In the genomic region with DNA sequence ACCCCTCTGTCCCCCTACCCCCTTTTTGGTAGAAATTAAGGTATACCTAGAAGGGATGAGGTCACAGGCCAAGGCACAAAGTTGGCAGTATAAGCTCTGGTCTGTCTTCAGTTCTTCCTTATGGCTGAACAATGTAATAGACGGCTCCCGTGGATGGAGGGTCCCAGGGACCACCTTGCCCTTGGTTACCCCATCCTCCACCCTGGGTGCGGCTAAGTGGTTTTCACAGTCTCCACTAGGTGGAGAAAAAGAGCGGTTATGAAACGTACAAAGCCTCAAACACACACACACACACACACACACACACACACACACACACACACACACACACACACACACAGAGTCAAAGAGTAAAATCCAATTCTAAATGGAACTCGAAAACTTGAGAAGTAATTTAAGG, we compare ENCODE assay signal across 11 mouse cellular contexts.
DNase-seq lines count a peak whose midpoint lies in the region; ATAC-seq and TF ChIP-seq lines count a peak whose summit lies in the region.
"Had no signal": no experiment of that assay in that cellular context is flagged by ENCODE, and none has a peak within 500 bp of the region (broad histone marks: within the 10 kb centered on the region; RNA-seq: fewer than 3 reads in every experiment).

No protein-coding gene starts in this region.

- no peak overlapping the region for H3K4me3 ChIP-seq in liver, postnatal 0 days (ENCODE audit: low read depth, low read length)
- H3K4me3 ChIP-seq in liver, embryonic 11.5 days (ENCODE audit: low read depth, low read length): no peak overlapping the region
- H3K4me3 ChIP-seq in forebrain, postnatal 0 days (ENCODE audit: low read depth, low read length): no peak overlapping the region
- H3K4me3 ChIP-seq: stomach, embryonic 15.5 days had no signal

- H3K4me2 ChIP-seq in liver, postnatal 0 days (ENCODE audit: low read depth, low read length): no peak overlapping the region
- no peak overlapping the region for H3K4me2 ChIP-seq in liver, embryonic 11.5 days
- no peak overlapping the region; the same call in 1 of the 2 replicates for H3K4me2 ChIP-seq in forebrain, postnatal 0 days (ENCODE audit: low read depth)
- H3K4me2 ChIP-seq: stomach, embryonic 15.5 days had no signal

- peak; percentile 6 for DNase-seq in heart, adult 11 months
- DNase-seq in heart, postnatal 36 days: no peak
- DNase-seq in liver, postnatal 0 days: no peak
- no peak for DNase-seq in liver, embryonic 11.5 days (ENCODE audit: low spot score)
- DNase-seq in embryo, embryonic 10 days (ENCODE audit: low spot score): peak; percentile 49
- peak; percentile 32 for DNase-seq in forebrain, postnatal 0 days
- no peak for DNase-seq in MN1 (ENCODE audit: low spot score)
- no peak for DNase-seq in liver
- DNase-seq: gastrocnemius, postnatal 25 days had no signal

- no peaks in the 10 kb centered on the region for H3K36me3 ChIP-seq in liver, postnatal 0 days (replicated peaks; ENCODE audit: insufficient read depth, low read length)
- H3K36me3 ChIP-seq in liver, embryonic 11.5 days (ENCODE audit: control insufficient read depth, insufficient read depth, low read length): no peaks in the 10 kb centered on the region
- H3K36me3 ChIP-seq in forebrain, postnatal 0 days (ENCODE audit: insufficient read depth): no peaks in the 10 kb centered on the region
- H3K36me3 ChIP-seq: embryonic facial prominence, embryonic 15.5 days; stomach, embryonic 15.5 days had no signal

- TF ChIP-seq CTCF in liver, postnatal 0 days (IDR thresholded peaks at IDR 0.05; ENCODE audit: low read depth): 0 out of 2 replicates have a peak, but pooled peaks have one; percentile 8
- peak; percentile 61 for TF ChIP-seq CTCF in forebrain, postnatal 0 days (IDR thresholded peaks at IDR 0.05; ENCODE audit: low read depth)

- no peak overlapping the region for H3K9ac ChIP-seq in liver, postnatal 0 days (replicated peaks)
- H3K9ac ChIP-seq in liver, embryonic 11.5 days (ENCODE audit: low read depth, low read length): no peak overlapping the region
- H3K9ac ChIP-seq in forebrain, postnatal 0 days: no peak overlapping the region
- H3K9ac ChIP-seq: embryonic facial prominence, embryonic 15.5 days; stomach, embryonic 15.5 days had no signal

- intact Hi-C loops in heart, postnatal 36 days (cut with DNase I): no loop called here

- TF ChIP-seq EP300 in liver, postnatal 0 days (IDR thresholded peaks at IDR 0.05; ENCODE audit: low read depth): no peak

- WGBS in liver, postnatal 0 days (ENCODE audit: insufficient replicate concordance): 38% methylated on average over 6 of the region's 6 CpGs
- 48% methylated on average over 6 of the region's 6 CpGs for WGBS in liver, embryonic 11.5 days
- WGBS in forebrain, postnatal 0 days: 16% methylated on average over 6 of the region's 6 CpGs

- no peaks in the 10 kb centered on the region for H3K9me3 ChIP-seq in liver, postnatal 0 days (ENCODE audit: low read length)
- no peaks in the 10 kb centered on the region for H3K9me3 ChIP-seq in liver, embryonic 11.5 days (ENCODE audit: control insufficient read depth, low read length)
- no peaks in the 10 kb centered on the region for H3K9me3 ChIP-seq in forebrain, postnatal 0 days (ENCODE audit: low read length)
- H3K9me3 ChIP-seq: embryonic facial prominence, embryonic 15.5 days; stomach, embryonic 15.5 days had no signal

- H3K4me1 ChIP-seq in liver, postnatal 0 days (ENCODE audit: insufficient read depth): no peaks in the 10 kb centered on the region
- H3K4me1 ChIP-seq in liver, embryonic 11.5 days (replicated peaks; ENCODE audit: control insufficient read depth, insufficient read depth, low read length): no peaks in the 10 kb centered on the region
- H3K4me1 ChIP-seq in forebrain, postnatal 0 days (ENCODE audit: insufficient read depth): no peaks in the 10 kb centered on the region
- H3K4me1 ChIP-seq: stomach, embryonic 15.5 days had no signal

- H3K27ac ChIP-seq in liver, postnatal 0 days (ENCODE audit: low read depth): no peak overlapping the region
- no peak overlapping the region for H3K27ac ChIP-seq in liver, embryonic 11.5 days (ENCODE audit: low read depth, low read length)
- H3K27ac ChIP-seq in forebrain, postnatal 0 days (ENCODE audit: low read depth, low read length): no peak overlapping the region
- H3K27ac ChIP-seq: stomach, embryonic 15.5 days had no signal

- H3K27me3 ChIP-seq in liver, postnatal 0 days (ENCODE audit: insufficient read depth, low read length): no peaks in the 10 kb centered on the region
- no peaks in the 10 kb centered on the region for H3K27me3 ChIP-seq in liver, embryonic 11.5 days (replicated peaks; ENCODE audit: control insufficient read depth, insufficient read depth, low read length)
- H3K27me3 ChIP-seq in forebrain, postnatal 0 days (ENCODE audit: insufficient read depth, low read length): no peaks in the 10 kb centered on the region
- H3K27me3 ChIP-seq: embryonic facial prominence, embryonic 15.5 days; stomach, embryonic 15.5 days had no signal

- ATAC-seq in liver, postnatal 0 days: no peak
- ATAC-seq in liver, embryonic 11.5 days (replicated peaks; ENCODE audit: low FRiP score): no peak
- peak; percentile 36; the same call in 1 of the 2 replicates for ATAC-seq in forebrain, postnatal 0 days

Comparison
In these comparisons a context has a peak if more than half of its experiments do, and no peak if none do; other contexts are left out.
1. DNase-seq: peak in heart, adult 11 months (single experiment), embryo, embryonic 10 days (single experiment) and forebrain, postnatal 0 days (single experiment); none in heart, postnatal 36 days (0 of 2), liver, postnatal 0 days (single experiment), liver, embryonic 11.5 days (single experiment), MN1 (single experiment) and liver (single experiment).